Mouse (Mus musculus) adrenal gland, adult 2 months (tissue): ENCODE data around the gene Cwh43. TPM values are rescaled to one million over a fixed set of nuclear protein-coding genes. Genes with fewer than 3 reads are reported as not detected.

Source experiments
- DNase-seq: peaks from one replicate; pipeline ENCODE4 v3.0.0; 2021
- long read RNA-seq: library from polyadenylated mRNA; stranded (forward); transcript quantifications from one replicate; pipeline ENCODE4 v2.0.0, GENCODE M21; 2021
- polyA plus RNA-seq: library from polyadenylated mRNA; depleted of rRNA; stranded (reverse); fragments of >200 nt; gene quantifications from 2 replicates; pipeline ENCODE4 v1.2.3, GENCODE M21; 2012; rRNA removed
- total RNA-seq, 2 experiments: library from RNA; stranded (reverse); gene quantifications; 2 replicates each; pipeline ENCODE4 v1.2.3; 2021

Gene Cwh43
- total RNA-seq (under 1 TPM in 1 of 2 experiments, not detected in 1; 0.14 TPM), polyA plus RNA-seq (not detected in 2 replicates)
- long read RNA-seq: 0 reads

GRCm38 (mm10) chr5:73405981-73406722 is at the start of gene Cwh43:
Gene Cwh43 (plus strand): TSS chr5:73406075.
- DNase-seq: peak; percentile 21

- no peak for DNase-seq
Measured at GRCm38 (mm10) chr5:73359134-73359751, 46.6 kb upstream of the Cwh43 start.

GRCm38 (mm10) chr5:73359752-73360141 is 46.1 kb upstream of the Cwh43 start:
- no peak for DNase-seq

GRCm38 (mm10) chr5:73360240-73360639 is 45.6 kb upstream of the Cwh43 start:
- DNase-seq: no peak

GRCm38 (mm10) chr5:73362338-73362737 is 43.5 kb upstream of the Cwh43 start:
- no peak for DNase-seq

GRCm38 (mm10) chr5:73362791-73363190 is 43.1 kb upstream of the Cwh43 start:
- no peak for DNase-seq

GRCm38 (mm10) chr5:73364107-73364864 is 41.6 kb upstream of the Cwh43 start:
- DNase-seq: no peak

GRCm38 (mm10) chr5:73367906-73368305 is 38.0 kb upstream of the Cwh43 start:
- DNase-seq: no peak

GRCm38 (mm10) chr5:73368845-73369447 is 36.9 kb upstream of the Cwh43 start:
- DNase-seq: no peak

- no peak for DNase-seq
Measured at GRCm38 (mm10) chr5:73369731-73370130, 36.1 kb upstream of the Cwh43 start.

- DNase-seq: no peak
Measured at GRCm38 (mm10) chr5:73372601-73373000, 33.3 kb upstream of the Cwh43 start.

- peak; percentile 51 for DNase-seq
Measured at GRCm38 (mm10) chr5:73373184-73373583, 32.7 kb upstream of the Cwh43 start.

GRCm38 (mm10) chr5:73376041-73376440 is 29.8 kb upstream of the Cwh43 start:
- no peak for DNase-seq

GRCm38 (mm10) chr5:73376491-73376890 is 29.4 kb upstream of the Cwh43 start:
- peak; percentile 50 for DNase-seq

- DNase-seq: peak; percentile 84
Measured at GRCm38 (mm10) chr5:73379908-73380307, 26.0 kb upstream of the Cwh43 start.

GRCm38 (mm10) chr5:73380829-73381228 is 25.0 kb upstream of the Cwh43 start:
- DNase-seq: no peak

- DNase-seq: no peak
Measured at GRCm38 (mm10) chr5:73381510-73381909, 24.4 kb upstream of the Cwh43 start.

- peak; percentile 37 for DNase-seq
Measured at GRCm38 (mm10) chr5:73381976-73382540, 23.8 kb upstream of the Cwh43 start.

- DNase-seq: peak; percentile 60
Measured at GRCm38 (mm10) chr5:73382737-73383646, 22.9 kb upstream of the Cwh43 start.

- DNase-seq: no peak
Measured at GRCm38 (mm10) chr5:73383647-73383970, 22.3 kb upstream of the Cwh43 start.

GRCm38 (mm10) chr5:73393041-73393440 is 12.8 kb upstream of the Cwh43 start:
- no peak for DNase-seq
